Mouse (Mus musculus): Measurements from ENCODE around the gene Sec22b. TPM values are rescaled to one million over a fixed set of nuclear protein-coding genes. Genes with fewer than 3 reads are reported as not detected.

Gene Sec22b
- polyA plus RNA-seq, 1 experiment from 2014 or later = 147 TPM

DNA sequence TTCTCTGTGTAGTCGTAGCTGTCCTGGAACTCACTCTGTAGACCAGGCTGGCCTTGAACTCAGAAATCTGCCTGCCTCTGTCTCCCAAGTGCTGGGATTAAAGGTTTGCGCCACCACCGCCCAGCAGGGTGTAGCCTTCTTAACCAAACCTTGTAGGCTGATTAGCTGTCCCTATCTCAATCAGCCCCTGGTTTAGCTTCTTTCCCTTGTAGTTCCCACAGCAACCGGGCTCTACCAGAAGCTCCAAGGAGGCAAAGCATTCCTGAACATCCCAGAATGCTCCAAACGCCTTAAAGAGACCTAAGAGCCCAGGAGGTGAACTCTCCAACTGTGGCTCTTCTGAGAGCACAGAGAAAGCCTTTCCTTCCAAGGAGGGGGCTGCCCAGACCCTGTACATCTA is 32.3 kb upstream of the Sec22b start:
- WGBS = 54% methylated on average over 5 of the region's 5 CpGs
- H3K4me1 ChIP-seq (replicated peaks; ENCODE audit: control insufficient read depth, insufficient read depth, low read length) = peaks cover 11% of the 10 kb centered on the region
- no peak overlapping the region for H3K4me2 ChIP-seq (ENCODE audit: low read depth, low read length)
- H3K9me3 ChIP-seq (ENCODE audit: control insufficient read depth, low read length) = no peaks in the 10 kb centered on the region
- no peak overlapping the region for H3K9ac ChIP-seq (ENCODE audit: low read length)
- no peak for ATAC-seq (ENCODE audit: low read depth)
- no peaks in the 10 kb centered on the region for H3K36me3 ChIP-seq (ENCODE audit: control insufficient read depth, insufficient read depth, low read length)
- H3K27me3 ChIP-seq (ENCODE audit: control insufficient read depth, insufficient read depth, low read depth, low read length) = peaks cover 21% of the 10 kb centered on the region
- H3K4me3 ChIP-seq (ENCODE audit: low read length) = no peak overlapping the region
- no peak overlapping the region for H3K27ac ChIP-seq (ENCODE audit: low read length)

- Histone ChIP-seq H3K4me2 (ENCODE audit: low read depth, low read length) (no peak overlapping the region), H3K27ac (ENCODE audit: low read length) (no peak overlapping the region), H3K27me3 (ENCODE audit: control insufficient read depth, insufficient read depth, low read depth, low read length) (peaks cover 21% of the 10 kb centered on the region), H3K36me3 (ENCODE audit: control insufficient read depth, insufficient read depth, low read length) (no peaks in the 10 kb centered on the region), H3K9me3 (ENCODE audit: control insufficient read depth, low read length) (no peaks in the 10 kb centered on the region), H3K4me1 (replicated peaks; ENCODE audit: control insufficient read depth, insufficient read depth, low read length) (peaks cover 11% of the 10 kb centered on the region), H3K9ac (ENCODE audit: low read length) (no peak overlapping the region), H3K4me3 (ENCODE audit: low read length) (no peak overlapping the region)
- ATAC-seq (ENCODE audit: low read depth) = no peak
- WGBS = 55% methylated on average over 4 of the region's 4 CpGs
These were observed 31.3 kb upstream of the Sec22b start for GRCm38 (mm10) chr3:97869730-97870129.

DNA sequence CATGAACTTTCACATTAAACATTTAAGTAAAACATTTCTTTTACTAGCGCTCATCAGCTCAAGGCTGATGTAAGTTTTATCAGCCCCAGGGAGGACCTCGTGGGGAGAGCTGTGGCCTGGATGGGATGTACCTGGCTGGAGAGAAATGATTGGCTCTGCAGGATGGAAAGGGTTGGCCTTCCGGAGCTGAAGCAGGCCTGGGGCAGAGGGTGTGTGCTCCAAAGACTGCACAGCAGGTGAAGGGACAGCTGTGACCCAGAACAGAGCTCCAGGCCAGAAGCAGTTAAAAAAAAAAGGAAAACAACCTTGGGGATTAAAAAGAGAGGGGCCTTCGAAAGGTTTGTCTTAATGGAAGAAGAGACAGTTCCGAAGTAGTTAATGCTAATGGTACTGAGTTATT is 26.2 kb upstream of the Sec22b start:
- no peak overlapping the region for H3K9ac ChIP-seq (ENCODE audit: low read length)
- 39% methylated on average over 5 of the region's 5 CpGs for WGBS
- H3K36me3 ChIP-seq (ENCODE audit: control insufficient read depth, insufficient read depth, low read length) = no peaks in the 10 kb centered on the region
- no peak overlapping the region for H3K4me2 ChIP-seq (ENCODE audit: low read depth, low read length)
- H3K4me1 ChIP-seq (replicated peaks; ENCODE audit: control insufficient read depth, insufficient read depth, low read length) = no peaks in the 10 kb centered on the region
- no peaks in the 10 kb centered on the region for H3K9me3 ChIP-seq (ENCODE audit: control insufficient read depth, low read length)
- no peaks in the 10 kb centered on the region; the same call in 1 of the 2 replicates for H3K27me3 ChIP-seq (ENCODE audit: control insufficient read depth, insufficient read depth, low read depth, low read length)
- no peak overlapping the region for H3K27ac ChIP-seq (ENCODE audit: low read length)
- H3K4me3 ChIP-seq (ENCODE audit: low read length) = no peak overlapping the region
- ATAC-seq (ENCODE audit: low read depth) = no peak

- WGBS = 38% methylated on average over 8 of the region's 8 CpGs
- no peak overlapping the region for H3K4me2 ChIP-seq (ENCODE audit: low read depth, low read length)
- no peak for ATAC-seq (ENCODE audit: low read depth)
These were observed 24.7 kb upstream of the Sec22b start for GRCm38 (mm10) chr3:97876259-97876658.

DNA sequence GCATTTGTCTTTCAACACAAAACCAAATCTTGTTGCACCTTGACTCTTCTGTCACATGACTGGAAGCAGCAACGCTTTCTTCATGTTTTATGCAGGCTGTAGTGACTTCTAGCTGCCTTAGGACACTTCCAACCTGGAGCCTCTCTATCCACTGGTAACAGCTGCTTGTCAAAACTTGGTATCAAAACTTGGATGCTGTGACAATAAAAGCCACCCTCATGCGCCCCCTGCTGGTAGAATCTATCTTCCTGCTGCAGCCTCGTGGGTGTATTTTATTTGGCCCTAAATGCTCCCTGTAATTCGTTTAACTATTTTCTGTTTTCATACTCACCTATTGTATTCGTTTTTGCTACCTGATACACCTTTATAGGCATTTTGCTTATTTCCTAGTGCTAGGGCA is 21.8 kb upstream of the Sec22b start:
- H3K36me3 ChIP-seq (ENCODE audit: control insufficient read depth, insufficient read depth, low read length) = no peaks in the 10 kb centered on the region
- no peak overlapping the region for H3K27ac ChIP-seq (ENCODE audit: low read length)
- no peaks in the 10 kb centered on the region for H3K4me1 ChIP-seq (replicated peaks; ENCODE audit: control insufficient read depth, insufficient read depth, low read length)
- peak; percentile 36; the same call in 1 of the 2 replicates for ATAC-seq (ENCODE audit: low read depth)
- no peak overlapping the region for H3K9ac ChIP-seq (ENCODE audit: low read length)
- WGBS = 10% methylated on average over 5 of the region's 5 CpGs
- no peak overlapping the region for H3K4me3 ChIP-seq (ENCODE audit: low read length)
- no peaks in the 10 kb centered on the region for H3K27me3 ChIP-seq (ENCODE audit: control insufficient read depth, insufficient read depth, low read depth, low read length)
- H3K9me3 ChIP-seq (ENCODE audit: control insufficient read depth, low read length) = no peaks in the 10 kb centered on the region
- no peak overlapping the region for H3K4me2 ChIP-seq (ENCODE audit: low read depth, low read length)

More at GRCm38 (mm10) chr3:97876259-97876658, 24.7 kb upstream of the Sec22b start:
- Histone ChIP-seq H3K4me3 (ENCODE audit: low read length) (no peak overlapping the region), H3K4me1 (replicated peaks; ENCODE audit: control insufficient read depth, insufficient read depth, low read length) (no peaks in the 10 kb centered on the region), H3K9ac (ENCODE audit: low read length) (no peak overlapping the region), H3K27ac (ENCODE audit: low read length) (no peak overlapping the region), H3K27me3 (ENCODE audit: control insufficient read depth, insufficient read depth, low read depth, low read length) (no peaks in the 10 kb centered on the region), H3K9me3 (ENCODE audit: control insufficient read depth, low read length) (no peaks in the 10 kb centered on the region), H3K36me3 (ENCODE audit: control insufficient read depth, insufficient read depth, low read length) (no peaks in the 10 kb centered on the region)

GRCm38 (mm10) chr3:97881576-97881975 is 19.4 kb upstream of the Sec22b start:
- WGBS = 87% methylated on average over 5 of the region's 5 CpGs
- Histone ChIP-seq H3K4me3 (ENCODE audit: low read length) (no peak overlapping the region), H3K9me3 (ENCODE audit: control insufficient read depth, low read length) (no peaks in the 10 kb centered on the region), H3K27ac (ENCODE audit: low read length) (no peak overlapping the region), H3K4me2 (ENCODE audit: low read depth, low read length) (no peak overlapping the region), H3K36me3 (ENCODE audit: control insufficient read depth, insufficient read depth, low read length) (no peaks in the 10 kb centered on the region), H3K4me1 (replicated peaks; ENCODE audit: control insufficient read depth, insufficient read depth, low read length) (no peaks in the 10 kb centered on the region), H3K9ac (ENCODE audit: low read length) (no peak overlapping the region), H3K27me3 (ENCODE audit: control insufficient read depth, insufficient read depth, low read depth, low read length) (no peaks in the 10 kb centered on the region; the same call in 1 of the 2 replicates)
- no peak for ATAC-seq (ENCODE audit: low read depth)

DNA sequence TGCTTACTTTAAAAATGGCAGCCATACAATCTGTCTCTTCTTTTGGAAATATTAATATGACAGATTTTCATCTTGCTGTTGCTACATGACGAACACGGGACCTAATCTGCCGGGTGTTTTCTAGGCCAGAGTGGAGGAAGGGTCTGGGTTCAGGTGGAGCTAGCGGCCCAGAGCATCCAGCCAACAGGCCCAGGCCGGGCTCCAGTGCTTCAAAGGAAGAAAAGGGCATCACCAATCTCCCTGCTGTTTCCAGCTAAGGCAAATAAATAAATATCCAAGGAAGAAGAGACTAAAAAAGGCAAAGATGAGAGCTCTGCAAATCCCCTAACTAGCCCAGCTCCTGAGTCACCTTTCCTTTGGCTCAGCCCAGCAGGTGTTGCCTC is 13.2 kb upstream of the Sec22b start:
- no peaks in the 10 kb centered on the region for H3K36me3 ChIP-seq (ENCODE audit: control insufficient read depth, insufficient read depth, low read length)
- peaks cover 37% of the 10 kb centered on the region for H3K27me3 ChIP-seq (ENCODE audit: control insufficient read depth, insufficient read depth, low read depth, low read length)
- H3K27ac ChIP-seq (ENCODE audit: low read length) = no peak overlapping the region
- H3K4me3 ChIP-seq (ENCODE audit: low read length) = no peak overlapping the region
- H3K4me1 ChIP-seq (replicated peaks; ENCODE audit: control insufficient read depth, insufficient read depth, low read length) = peaks cover 4% of the 10 kb centered on the region
- 55% methylated on average over 5 of the region's 5 CpGs for WGBS
- no peaks in the 10 kb centered on the region for H3K9me3 ChIP-seq (ENCODE audit: control insufficient read depth, low read length)
- no peak overlapping the region for H3K9ac ChIP-seq (ENCODE audit: low read length)
- H3K4me2 ChIP-seq (ENCODE audit: low read depth, low read length) = no peak overlapping the region
- ATAC-seq (ENCODE audit: low read depth) = no peak

DNA sequence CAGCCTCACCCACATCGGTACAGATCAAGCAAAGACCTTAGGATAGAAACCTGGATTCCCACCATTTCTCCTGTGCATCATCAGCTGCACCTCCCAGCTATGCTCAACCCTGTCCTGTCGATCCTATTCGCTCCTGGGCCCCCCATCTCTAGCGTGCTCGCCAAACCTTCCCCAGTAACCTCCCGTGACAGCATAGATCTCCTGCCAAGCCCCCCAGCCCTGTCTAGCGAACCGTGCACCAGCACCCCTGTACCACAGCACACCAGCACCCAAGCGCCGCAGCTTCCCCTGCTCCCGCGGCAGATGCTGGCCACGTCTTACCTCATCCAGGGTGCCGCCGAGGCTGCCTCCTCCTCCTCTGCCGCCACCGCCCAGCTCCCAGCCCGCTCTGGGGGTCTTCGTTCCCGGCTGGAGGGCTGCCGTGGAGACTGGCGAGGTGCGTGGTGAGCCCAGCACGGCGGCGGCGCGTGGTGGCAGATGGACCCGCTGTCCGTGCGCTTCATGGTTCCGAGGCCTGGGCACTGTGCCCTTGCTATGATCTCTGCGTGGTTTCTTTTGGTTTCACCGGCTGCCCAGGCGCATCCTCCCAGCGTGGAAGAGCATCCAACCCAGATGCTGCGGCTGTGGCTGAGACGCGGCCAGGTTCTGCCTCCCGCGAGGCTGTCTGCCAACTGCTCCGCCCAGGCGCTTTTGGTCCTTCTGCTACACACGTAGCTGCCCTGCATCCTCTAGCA is 12.7 kb upstream of the Sec22b start, which contains the start of gene Pde4dip:
TSS of gene Pde4dip (minus strand) at position 540 of the 734 bp plus-strand sequence.
- Histone ChIP-seq H3K36me3 (ENCODE audit: control insufficient read depth, insufficient read depth, low read length) (no peaks in the 10 kb centered on the region), H3K4me2 (ENCODE audit: low read depth, low read length) (peak within 1 kb of the TSS; percentile 63), H3K4me3 (ENCODE audit: low read length) (peak within 1 kb of the TSS; percentile 42), H3K27ac (ENCODE audit: low read length) (no peak within 1 kb of the TSS), H3K9me3 (ENCODE audit: control insufficient read depth, low read length) (no peaks in the 10 kb centered on the region), H3K4me1 (replicated peaks; ENCODE audit: control insufficient read depth, insufficient read depth, low read length) (peaks cover 4% of the 10 kb centered on the region), H3K9ac (ENCODE audit: low read length) (no peak within 1 kb of the TSS), H3K27me3 (ENCODE audit: control insufficient read depth, insufficient read depth, low read depth, low read length) (peaks cover 37% of the 10 kb centered on the region)
- no peak for ATAC-seq (ENCODE audit: low read depth)
- 2% methylated on average over 38 of the region's 44 CpGs for WGBS

DNA sequence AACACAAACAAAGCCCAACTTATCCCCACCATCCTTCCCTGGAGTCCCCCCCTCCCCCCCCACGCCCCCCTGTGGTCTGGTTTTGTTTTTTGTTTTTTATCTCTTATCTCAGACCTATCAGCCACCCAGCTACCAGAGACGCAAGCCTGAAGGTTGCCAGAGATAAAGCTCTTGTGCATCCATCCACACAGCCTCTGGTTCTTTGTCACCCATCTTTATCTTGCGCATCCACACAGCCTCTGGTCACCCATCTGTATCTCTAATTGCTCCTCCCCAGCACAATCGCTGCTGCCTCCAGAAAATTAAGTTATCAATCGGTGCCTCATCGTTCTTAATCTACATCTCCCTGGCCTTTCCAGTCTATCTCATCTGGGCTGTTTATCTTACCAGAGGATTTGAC is 10.8 kb upstream of the Sec22b start:
- H3K4me3 ChIP-seq (ENCODE audit: low read length) = no peak overlapping the region
- H3K9ac ChIP-seq (ENCODE audit: low read length) = no peak overlapping the region
- H3K9me3 ChIP-seq (ENCODE audit: control insufficient read depth, low read length) = peaks cover 4% of the 10 kb centered on the region
- H3K36me3 ChIP-seq (ENCODE audit: control insufficient read depth, insufficient read depth, low read length) = no peaks in the 10 kb centered on the region
- H3K4me2 ChIP-seq (ENCODE audit: low read depth, low read length) = no peak overlapping the region
- WGBS = 37% methylated on average over 6 of the region's 6 CpGs
- no peak overlapping the region for H3K27ac ChIP-seq (ENCODE audit: low read length)
- peaks cover 4% of the 10 kb centered on the region for H3K4me1 ChIP-seq (replicated peaks; ENCODE audit: control insufficient read depth, insufficient read depth, low read length)
- ATAC-seq (ENCODE audit: low read depth) = no peak
- peaks cover 37% of the 10 kb centered on the region for H3K27me3 ChIP-seq (ENCODE audit: control insufficient read depth, insufficient read depth, low read depth, low read length)

Measured in lung, embryonic 16.5 days (tissue).